Mouse (Mus musculus): ENCODE data around the gene Mcm6. TPM values are rescaled to one million over a fixed set of nuclear protein-coding genes. Genes with fewer than 3 reads are reported as not detected.

Gene Mcm6
- total RNA-seq (2021) (1 to 10 TPM; 5.2 to 5.7 TPM), polyA plus RNA-seq (2012; rRNA removed) (3.4 and 4.5 TPM in 2 replicates)
- long read RNA-seq, transcript Mcm6-201 (17 exons, 2,910 nt) = major isoform, 11 of 13 reads
- long read RNA-seq, partial matches to known transcripts = 0 of 13 reads
- long read RNA-seq, other reads (novel, unspliced or antisense) = 2 of 13 reads

- WGBS = 3% methylated on average over 38 of the region's 38 CpGs
- intact Hi-C loops (cut with DNase I) = no loop called here
- peak within 1 kb of the TSS; percentile 77 for H3K4me3 ChIP-seq
Measured at GRCm38 (mm10) chr1:128359554-128360376, at the start of gene Mcm6. Gene Mcm6 (minus strand): TSS chr1:128359664.

GRCm38 (mm10) chr1:128406846-128407245 is 47.4 kb upstream of the Mcm6 start:
- TF ChIP-seq CTCF (IDR thresholded peaks at IDR 0.05) (no peak), POLR2A (IDR thresholded peaks at IDR 0.05; ENCODE audit: insufficient read depth, low read depth, low read length) (no peak), EP300 (IDR thresholded peaks at IDR 0.05; ENCODE audit: insufficient read depth, low read depth, low read length) (no peak)
- no peaks in the 10 kb centered on the region; the same call in 1 of the 2 replicates for H3K4me1 ChIP-seq (ENCODE audit: control insufficient read depth, insufficient read depth, low read length)
- DNase-seq = no peak
- peaks cover 3% of the 10 kb centered on the region; the same call in 1 of the 2 replicates for H3K79me2 ChIP-seq (replicated peaks; ENCODE audit: control insufficient read depth, insufficient read depth, low read length)
- no peak overlapping the region for H3K4me3 ChIP-seq
- peaks cover 16% of the 10 kb centered on the region for H3K36me3 ChIP-seq (ENCODE audit: control insufficient read depth, insufficient read depth, low read length)
- no peaks in the 10 kb centered on the region for H3K27me3 ChIP-seq (ENCODE audit: control insufficient read depth, insufficient read depth, low read length)
- H3K27ac ChIP-seq = no peak overlapping the region
- 44% methylated on average over 1 of the region's 1 CpGs for WGBS
- intact Hi-C loops (cut with DNase I) = no loop called here
- H3K9ac ChIP-seq (ENCODE audit: low read depth, low read length) = no peak overlapping the region

More at GRCm38 (mm10) chr1:128359554-128360376, at the start of gene Mcm6:
- H3K36me3 ChIP-seq (ENCODE audit: control insufficient read depth, insufficient read depth, low read length) = peaks cover 4% of the 10 kb centered on the region
- H3K79me2 ChIP-seq (replicated peaks; ENCODE audit: control insufficient read depth, insufficient read depth, low read length) = no peaks in the 10 kb centered on the region; the same call in 1 of the 2 replicates
- peak within 1 kb of the TSS; percentile 58 for H3K9ac ChIP-seq (ENCODE audit: low read depth, low read length)
- H3K4me1 ChIP-seq (ENCODE audit: control insufficient read depth, insufficient read depth, low read length) = peaks cover 5% of the 10 kb centered on the region
- H3K27me3 ChIP-seq (ENCODE audit: control insufficient read depth, insufficient read depth, low read length) = no peaks in the 10 kb centered on the region
- DNase-seq = peak; percentile 93 to 95
- no peak for TF ChIP-seq EP300 (IDR thresholded peaks at IDR 0.05; ENCODE audit: insufficient read depth, low read depth, low read length)
- TF ChIP-seq POLR2A (IDR thresholded peaks at IDR 0.05; ENCODE audit: insufficient read depth, low read depth, low read length) = peak; percentile 43; the same call in 1 of the 2 replicates
- peak within 1 kb of the TSS; percentile 58 for H3K27ac ChIP-seq

GRCm38 (mm10) chr1:128405675-128406074 is 46.2 kb upstream of the Mcm6 start:
- H3K79me2 ChIP-seq (replicated peaks; ENCODE audit: control insufficient read depth, insufficient read depth, low read length) = peaks cover 1% of the 10 kb centered on the region; the same call in 1 of the 2 replicates
- H3K4me1 ChIP-seq (ENCODE audit: control insufficient read depth, insufficient read depth, low read length) = no peaks in the 10 kb centered on the region; the same call in 1 of the 2 replicates
- 41% methylated on average over 1 of the region's 1 CpGs for WGBS
- H3K36me3 ChIP-seq (ENCODE audit: control insufficient read depth, insufficient read depth, low read length) = peaks cover 16% of the 10 kb centered on the region
- H3K27ac ChIP-seq = no peak overlapping the region
- no peaks in the 10 kb centered on the region for H3K27me3 ChIP-seq (ENCODE audit: control insufficient read depth, insufficient read depth, low read length)
- TF ChIP-seq EP300 (IDR thresholded peaks at IDR 0.05; ENCODE audit: insufficient read depth, low read depth, low read length) (no peak), CTCF (IDR thresholded peaks at IDR 0.05) (no peak), POLR2A (IDR thresholded peaks at IDR 0.05; ENCODE audit: insufficient read depth, low read depth, low read length) (no peak)
- H3K4me3 ChIP-seq = no peak overlapping the region
- intact Hi-C loops (cut with DNase I) = no loop called here
- DNase-seq = no peak
- H3K9ac ChIP-seq (ENCODE audit: low read depth, low read length) = no peak overlapping the region

GRCm38 (mm10) chr1:128405041-128405481 is 45.6 kb upstream of the Mcm6 start:
- TF ChIP-seq EP300 (IDR thresholded peaks at IDR 0.05; ENCODE audit: insufficient read depth, low read depth, low read length) (no peak), POLR2A (IDR thresholded peaks at IDR 0.05; ENCODE audit: insufficient read depth, low read depth, low read length) (no peak), CTCF (IDR thresholded peaks at IDR 0.05) (no peak)
- Histone ChIP-seq H3K79me2 (replicated peaks; ENCODE audit: control insufficient read depth, insufficient read depth, low read length) (peaks cover 1% of the 10 kb centered on the region; the same call in 1 of the 2 replicates), H3K36me3 (ENCODE audit: control insufficient read depth, insufficient read depth, low read length) (peaks cover 16% of the 10 kb centered on the region), H3K27ac (no peak overlapping the region), H3K4me3 (no peak overlapping the region), H3K9ac (ENCODE audit: low read depth, low read length) (no peak overlapping the region), H3K27me3 (ENCODE audit: control insufficient read depth, insufficient read depth, low read length) (no peaks in the 10 kb centered on the region), H3K4me1 (ENCODE audit: control insufficient read depth, insufficient read depth, low read length) (no peaks in the 10 kb centered on the region; the same call in 1 of the 2 replicates)
- intact Hi-C loops (cut with DNase I) = no loop called here
- no peak for DNase-seq
- WGBS = 42% methylated on average over 2 of the region's 2 CpGs

GRCm38 (mm10) chr1:128400926-128401325 is 41.5 kb upstream of the Mcm6 start:
- H3K9ac ChIP-seq (ENCODE audit: low read depth, low read length) = no peak overlapping the region
- no peaks in the 10 kb centered on the region; the same call in 1 of the 2 replicates for H3K4me1 ChIP-seq (ENCODE audit: control insufficient read depth, insufficient read depth, low read length)
- intact Hi-C loops (cut with DNase I) = no loop called here
- H3K36me3 ChIP-seq (ENCODE audit: control insufficient read depth, insufficient read depth, low read length) = peaks cover 10% of the 10 kb centered on the region
- DNase-seq = no peak
- H3K27ac ChIP-seq = no peak overlapping the region
- H3K79me2 ChIP-seq (replicated peaks; ENCODE audit: control insufficient read depth, insufficient read depth, low read length) = no peaks in the 10 kb centered on the region
- TF ChIP-seq CTCF (IDR thresholded peaks at IDR 0.05) = no peak
- no peak for TF ChIP-seq EP300 (IDR thresholded peaks at IDR 0.05; ENCODE audit: insufficient read depth, low read depth, low read length)
- TF ChIP-seq POLR2A (IDR thresholded peaks at IDR 0.05; ENCODE audit: insufficient read depth, low read depth, low read length) = no peak
- WGBS = 72% methylated on average over 2 of the region's 2 CpGs
- H3K4me3 ChIP-seq = no peak overlapping the region
- H3K27me3 ChIP-seq (ENCODE audit: control insufficient read depth, insufficient read depth, low read length) = no peaks in the 10 kb centered on the region
